Mouse (Mus musculus) liver, embryonic 14.5 days (tissue): ENCODE measurements around the gene Rnf5.

Experiments used
- CTCF ChIP-seq: IDR thresholded peaks from 2 replicates; pipeline ENCODE4 v1.5.1; 2016; ENCODE audit warnings: antibody characterized with exemption, low read depth, control low read depth
- EP300 ChIP-seq: IDR thresholded peaks from 2 replicates; pipeline ENCODE4 v1.6.1; 2016; ENCODE audit warnings: antibody characterized with exemption, low read depth

DNA sequence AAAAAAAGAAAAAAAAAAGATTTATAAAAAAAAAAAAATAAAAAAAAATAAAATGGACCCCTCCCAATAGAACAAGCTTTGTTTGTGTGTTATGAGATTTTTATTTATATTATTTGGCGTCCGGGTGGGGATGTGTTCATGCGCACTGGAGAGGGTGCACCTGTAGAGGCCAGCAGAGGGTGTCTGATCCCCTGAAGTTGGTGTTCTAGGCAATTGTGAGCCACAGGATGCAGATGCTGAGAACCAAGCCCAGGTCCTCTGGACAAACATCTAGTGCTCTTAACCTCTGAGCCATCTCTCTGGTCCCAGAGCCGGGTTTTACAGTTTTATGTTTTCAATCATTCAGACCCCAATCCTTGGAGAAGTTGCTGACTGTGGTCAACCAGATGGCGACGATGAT lies 43.1 kb downstream of the Rnf5 start:
- TF ChIP-seq CTCF (no peak), EP300 (no peak)
